Mouse (Mus musculus): ENCODE measurements around the gene Prr19. TPM values are rescaled to one million over a fixed set of nuclear protein-coding genes. Genes with fewer than 3 reads are reported as not detected.
A peak's percentile ranks its signal among the peaks of the same experiment; 100 is the strongest.
"Not testable (repeated sequence)": the region's sequence is repeated elsewhere in the genome, so short reads cannot be mapped to it uniquely, and the experiment has no call there.

Prr19 gene
- polyA plus RNA-seq (2014; fragmentation: Nextera tagmentation; extraction: Ambion mirVana): 0.67 and 0.69 TPM in 2 replicates

DNA sequence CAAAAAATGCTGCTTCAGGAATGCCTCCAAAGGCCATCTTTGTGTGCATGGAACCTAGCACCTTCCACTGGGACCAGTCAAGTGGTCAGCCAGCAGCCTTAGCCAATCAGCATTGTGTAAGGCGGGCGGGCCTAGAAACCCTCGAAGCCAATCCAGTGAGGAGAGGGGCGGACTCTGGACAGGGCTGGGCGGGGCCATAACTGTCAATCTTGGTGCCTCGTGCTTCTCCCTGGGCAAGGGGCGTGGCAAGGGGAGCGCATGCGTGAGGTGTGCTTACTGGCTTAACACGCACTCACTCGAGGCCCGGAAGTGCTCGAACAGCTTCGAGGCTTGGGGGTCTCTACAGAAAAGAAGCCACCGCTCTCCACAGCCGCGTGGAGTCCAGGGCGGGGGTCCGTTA, at the start of gene Prr19:
Prr19 (plus strand) TSS at position 349 of the 400 bp plus-strand sequence.
- no peaks in the 10 kb centered on the region for H3K9me3 ChIP-seq (ENCODE audit: control insufficient read depth, low read length)
- 62% methylated on average over 19 of the region's 19 CpGs for WGBS
- H3K4me3 ChIP-seq (ENCODE audit: low read length): no peak within 1 kb of the TSS
- ATAC-seq (ENCODE audit: low FRiP score, low TSS enrichment): no peak; the same call in 1 of the 2 replicates
- no peak within 1 kb of the TSS for H3K9ac ChIP-seq (ENCODE audit: low read depth, low read length)
- H3K27me3 ChIP-seq (ENCODE audit: control insufficient read depth, insufficient read depth, low read length): no peaks in the 10 kb centered on the region
- H3K4me1 ChIP-seq (ENCODE audit: control insufficient read depth, insufficient read depth, low read length): peaks cover 14% of the 10 kb centered on the region
- no peak within 1 kb of the TSS for H3K4me2 ChIP-seq (replicated peaks; ENCODE audit: low read depth, low read length)
- no peak within 1 kb of the TSS for H3K27ac ChIP-seq (ENCODE audit: low read depth, low read length)
- H3K36me3 ChIP-seq (ENCODE audit: control insufficient read depth, insufficient read depth, low read length): peaks cover under 1% of the 10 kb centered on the region; the same call in 1 of the 2 replicates

DNA sequence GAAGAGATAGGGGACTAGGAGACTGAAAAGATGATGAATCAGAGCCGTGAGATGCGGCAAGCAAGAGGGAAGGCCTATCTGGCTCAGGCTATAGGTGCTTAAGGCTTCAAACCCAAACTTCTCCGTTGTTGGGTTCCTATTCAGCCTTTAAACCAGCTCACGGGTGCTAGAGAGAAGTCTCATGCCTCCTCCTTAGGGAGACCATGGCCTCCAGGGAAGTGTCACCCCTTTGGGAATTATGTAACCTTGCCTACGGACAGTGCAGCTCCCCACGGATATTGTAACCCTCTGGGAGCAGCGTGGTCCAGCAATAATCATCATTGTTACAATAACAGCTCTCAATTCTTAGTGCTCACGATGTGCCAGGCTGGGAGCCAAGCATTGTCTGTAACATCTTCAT, 49.4 kb upstream of the Prr19 start:
- H3K27ac ChIP-seq (ENCODE audit: low read depth, low read length): peak overlapping the region; percentile 99
- no peaks in the 10 kb centered on the region for H3K9me3 ChIP-seq (ENCODE audit: control insufficient read depth, low read length)
- peak overlapping the region; percentile 90 for H3K9ac ChIP-seq (ENCODE audit: low read depth, low read length)
- ATAC-seq (ENCODE audit: low FRiP score, low TSS enrichment): no peak
- peak overlapping the region; percentile 73 for H3K4me3 ChIP-seq (ENCODE audit: low read length)
- no peaks in the 10 kb centered on the region; the same call in 1 of the 2 replicates for H3K36me3 ChIP-seq (ENCODE audit: control insufficient read depth, insufficient read depth, low read length)
- no peaks in the 10 kb centered on the region for H3K27me3 ChIP-seq (ENCODE audit: control insufficient read depth, insufficient read depth, low read length)
- H3K4me2 ChIP-seq (replicated peaks; ENCODE audit: low read depth, low read length): peak overlapping the region; percentile 94
- WGBS: 17% methylated on average over 8 of the region's 8 CpGs
- peaks cover 26% of the 10 kb centered on the region for H3K4me1 ChIP-seq (ENCODE audit: control insufficient read depth, insufficient read depth, low read length)

DNA sequence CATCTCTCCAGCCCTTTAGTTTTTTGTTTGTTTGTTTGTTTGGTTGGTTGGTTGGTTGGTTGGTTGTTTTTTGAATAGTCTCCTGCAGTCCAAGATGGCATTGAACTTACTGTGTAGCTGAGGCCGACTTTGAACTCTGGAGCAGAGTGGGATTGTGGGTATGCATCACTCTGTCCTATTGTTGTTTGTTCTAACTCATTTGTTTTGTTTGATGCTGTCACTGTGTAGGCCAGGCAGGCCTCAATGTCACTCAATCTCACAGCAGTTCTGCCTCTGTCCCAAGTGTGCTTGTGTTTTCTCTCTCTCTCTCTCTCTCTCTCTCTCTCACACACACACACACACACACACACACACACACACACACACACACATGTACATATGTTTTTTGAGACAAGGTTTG, 39.3 kb upstream of the Prr19 start:
- H3K27ac ChIP-seq (ENCODE audit: low read depth, low read length): no peak overlapping the region
- H3K4me3 ChIP-seq (ENCODE audit: low read length): no peak overlapping the region
- no peaks in the 10 kb centered on the region for H3K36me3 ChIP-seq (ENCODE audit: control insufficient read depth, insufficient read depth, low read length)
- H3K27me3 ChIP-seq (ENCODE audit: control insufficient read depth, insufficient read depth, low read length): no peaks in the 10 kb centered on the region
- H3K4me1 ChIP-seq (ENCODE audit: control insufficient read depth, insufficient read depth, low read length): 0 out of 2 replicates have a peak, but pooled peaks cover 3% of the 10 kb centered on the region
- H3K9ac ChIP-seq (ENCODE audit: low read depth, low read length): no peak overlapping the region
- ATAC-seq (ENCODE audit: low FRiP score, low TSS enrichment): no peak
- 76% methylated on average over 1 of the region's 1 CpGs for WGBS
- no peaks in the 10 kb centered on the region for H3K9me3 ChIP-seq (ENCODE audit: control insufficient read depth, low read length)
- no peak overlapping the region for H3K4me2 ChIP-seq (replicated peaks; ENCODE audit: low read depth, low read length)

DNA sequence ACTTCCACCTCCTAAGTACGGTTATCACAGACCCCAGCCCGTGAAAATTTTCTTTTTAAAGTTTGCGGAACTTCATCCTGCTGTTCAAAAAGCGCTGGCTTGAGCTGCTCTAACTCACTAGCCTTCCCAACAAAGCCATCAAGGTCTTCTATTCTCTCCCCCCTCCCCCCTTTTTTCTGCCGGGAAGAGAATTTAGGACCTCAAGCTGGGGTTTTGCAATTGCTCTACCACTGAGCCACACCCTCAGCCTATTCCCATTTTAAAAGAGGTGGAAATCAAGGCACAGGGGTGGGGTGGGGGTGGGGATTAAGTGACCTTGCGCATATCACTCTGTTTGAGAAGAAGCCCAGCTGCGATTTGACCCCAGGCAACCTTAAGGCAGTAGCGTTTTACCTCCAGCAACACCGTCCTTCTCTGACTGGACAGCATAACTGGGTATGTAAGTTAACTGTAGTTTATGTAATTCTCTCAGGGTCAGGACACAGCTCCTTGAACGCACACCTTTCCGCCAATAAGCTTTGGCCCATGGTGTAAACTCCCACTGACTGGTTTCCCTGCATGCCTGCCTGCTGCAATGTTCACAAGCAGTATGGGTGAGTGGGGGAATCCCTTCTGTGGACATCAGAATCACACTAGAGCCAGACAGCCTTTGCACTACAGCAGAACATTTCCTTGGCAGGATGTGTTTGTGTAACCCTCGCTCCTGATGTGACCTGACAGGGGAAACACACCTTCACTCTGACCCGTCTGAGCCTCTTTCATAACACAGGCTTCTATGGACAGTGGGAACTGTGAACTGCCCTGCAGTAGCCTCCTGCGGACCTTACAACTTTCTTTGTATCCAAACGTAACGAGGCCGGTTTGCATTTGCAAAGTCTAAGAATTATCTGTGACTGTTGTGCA, 37.0 kb upstream of the Prr19 start:
- no peak overlapping the region for H3K4me2 ChIP-seq (replicated peaks; ENCODE audit: low read depth, low read length)
- no peaks in the 10 kb centered on the region for H3K9me3 ChIP-seq (ENCODE audit: control insufficient read depth, low read length)
- no peak overlapping the region for H3K4me3 ChIP-seq (ENCODE audit: low read length)
- 30% methylated on average over 17 of the region's 17 CpGs for WGBS
- no peaks in the 10 kb centered on the region for H3K27me3 ChIP-seq (ENCODE audit: control insufficient read depth, insufficient read depth, low read length)
- no peak for ATAC-seq (ENCODE audit: low FRiP score, low TSS enrichment)
- no peaks in the 10 kb centered on the region for H3K36me3 ChIP-seq (ENCODE audit: control insufficient read depth, insufficient read depth, low read length)
- H3K27ac ChIP-seq (ENCODE audit: low read depth, low read length): no peak overlapping the region
- peaks cover 9% of the 10 kb centered on the region; the same call in 1 of the 2 replicates for H3K4me1 ChIP-seq (ENCODE audit: control insufficient read depth, insufficient read depth, low read length)
- no peak overlapping the region for H3K9ac ChIP-seq (ENCODE audit: low read depth, low read length)

DNA sequence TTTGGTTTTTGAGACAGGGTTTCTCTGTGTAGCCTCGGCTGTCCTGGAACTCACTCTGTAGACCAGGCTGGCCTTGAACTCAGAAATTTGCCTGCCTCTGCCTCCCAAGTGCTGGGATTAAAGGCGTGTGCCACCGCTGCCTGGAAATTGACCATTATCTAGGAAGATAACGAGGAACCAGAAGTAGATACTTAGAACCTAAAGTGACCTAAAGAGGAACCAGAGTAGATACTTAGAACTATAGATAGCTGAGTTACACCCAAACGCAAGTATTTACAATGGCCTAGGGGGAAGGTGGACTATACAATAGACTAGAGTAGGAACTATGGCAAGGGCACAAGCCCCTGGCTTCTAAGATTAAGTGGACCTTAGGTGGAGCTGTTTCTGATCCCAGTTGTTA, 35.5 kb upstream of the Prr19 start:
- not testable (repeated sequence) for H3K4me2 ChIP-seq (replicated peaks; ENCODE audit: low read depth, low read length); H3K27me3 ChIP-seq (ENCODE audit: control insufficient read depth, insufficient read depth, low read length); ATAC-seq (ENCODE audit: low FRiP score, low TSS enrichment); H3K4me3 ChIP-seq (ENCODE audit: low read length); H3K9me3 ChIP-seq (ENCODE audit: control insufficient read depth, low read length); H3K36me3 ChIP-seq (ENCODE audit: control insufficient read depth, insufficient read depth, low read length); H3K9ac ChIP-seq (ENCODE audit: low read depth, low read length); H3K27ac ChIP-seq (ENCODE audit: low read depth, low read length)
- peaks cover 24% of the 10 kb centered on the region for H3K4me1 ChIP-seq (ENCODE audit: control insufficient read depth, insufficient read depth, low read length)
- 91% methylated on average over 5 of the region's 5 CpGs for WGBS

DNA sequence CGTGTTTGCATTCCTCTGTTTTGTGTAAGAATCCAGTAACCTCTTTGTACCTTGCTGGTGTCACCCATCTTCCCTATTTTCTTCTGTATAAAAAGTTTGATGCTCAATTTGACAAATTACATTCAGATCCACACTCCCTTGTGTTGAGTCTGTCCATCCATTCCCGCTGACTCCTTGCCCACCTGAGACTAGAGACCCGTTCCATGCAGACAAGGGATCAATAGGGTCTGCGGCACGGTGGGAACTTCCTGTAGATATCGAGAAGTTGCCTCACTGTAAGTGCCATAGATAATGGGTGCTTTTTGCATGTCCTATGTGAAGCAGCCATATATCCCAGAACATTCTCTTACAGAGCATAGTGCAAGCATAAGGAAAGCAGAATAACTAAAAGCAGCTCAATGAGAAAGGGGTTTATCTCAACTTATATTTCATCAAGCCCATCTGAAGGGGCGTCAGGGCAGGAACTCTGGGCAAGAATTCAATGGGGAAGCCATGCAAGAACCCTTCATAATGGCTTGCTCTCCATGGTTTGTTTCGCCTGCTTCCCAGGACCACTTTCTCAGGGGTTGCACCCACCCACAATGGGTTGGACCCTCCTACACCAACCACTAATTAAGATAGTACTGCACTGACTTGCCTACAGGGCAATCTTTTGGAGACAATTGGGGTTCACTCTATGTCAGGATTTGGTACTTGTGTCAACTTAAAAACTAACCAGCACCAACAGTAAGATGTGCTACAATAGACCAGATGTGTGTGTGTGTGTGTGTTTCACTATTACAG, 34.8 kb upstream of the Prr19 start:
- H3K4me2 ChIP-seq (replicated peaks; ENCODE audit: low read depth, low read length): peak overlapping the region; percentile 43
- H3K9me3 ChIP-seq (ENCODE audit: control insufficient read depth, low read length): no peaks in the 10 kb centered on the region
- no peak overlapping the region for H3K27ac ChIP-seq (ENCODE audit: low read depth, low read length)
- H3K9ac ChIP-seq (ENCODE audit: low read depth, low read length): peak overlapping the region; percentile 61; the same call in 1 of the 2 replicates
- H3K27me3 ChIP-seq (ENCODE audit: control insufficient read depth, insufficient read depth, low read length): no peaks in the 10 kb centered on the region
- ATAC-seq (ENCODE audit: low FRiP score, low TSS enrichment): no peak
- peak overlapping the region; percentile 82; the same call in 1 of the 2 replicates for H3K4me3 ChIP-seq (ENCODE audit: low read length)
- 90% methylated on average over 8 of the region's 8 CpGs for WGBS
- H3K4me1 ChIP-seq (ENCODE audit: control insufficient read depth, insufficient read depth, low read length): peaks cover 25% of the 10 kb centered on the region
- H3K36me3 ChIP-seq (ENCODE audit: control insufficient read depth, insufficient read depth, low read length): peaks cover 6% of the 10 kb centered on the region

DNA sequence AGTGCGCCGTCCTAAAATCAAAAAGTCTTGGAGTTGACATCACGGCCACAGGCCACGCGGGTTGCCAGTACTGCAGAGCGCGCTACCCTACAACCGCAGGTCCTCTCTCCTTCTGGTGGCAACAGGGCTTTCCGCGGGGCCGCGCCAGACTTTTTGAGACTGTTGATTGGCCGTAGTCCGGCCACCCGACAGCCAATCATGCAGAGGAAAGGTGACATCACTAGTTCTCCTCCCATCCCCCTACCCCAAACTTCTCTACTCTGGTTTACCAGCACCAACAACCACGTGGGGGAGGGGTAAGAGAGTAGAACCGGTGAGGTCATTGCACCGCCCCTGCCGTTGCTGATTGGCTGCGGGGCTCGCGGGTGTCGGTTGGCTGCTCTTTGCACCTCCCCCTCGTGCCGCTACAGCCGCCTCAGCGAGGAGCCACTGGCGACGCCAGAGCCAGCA, 33.9 kb upstream of the Prr19 start, which contains the start of gene Cic:
Cic (plus strand) TSS at position 404 of the 450 bp plus-strand sequence.
- Histone ChIP-seq H3K9me3 (ENCODE audit: control insufficient read depth, low read length) (no peaks in the 10 kb centered on the region), H3K36me3 (ENCODE audit: control insufficient read depth, insufficient read depth, low read length) (peaks cover 15% of the 10 kb centered on the region), H3K27ac (ENCODE audit: low read depth, low read length) (peak within 1 kb of the TSS; percentile 84; the same call in 1 of the 2 replicates), H3K27me3 (ENCODE audit: control insufficient read depth, insufficient read depth, low read length) (no peaks in the 10 kb centered on the region), H3K4me3 (ENCODE audit: low read length) (peak within 1 kb of the TSS; percentile 82), H3K4me1 (ENCODE audit: control insufficient read depth, insufficient read depth, low read length) (peaks cover 25% of the 10 kb centered on the region), H3K9ac (ENCODE audit: low read depth, low read length) (peak within 1 kb of the TSS; percentile 80), H3K4me2 (replicated peaks; ENCODE audit: low read depth, low read length) (peak within 1 kb of the TSS; percentile 77)
- peak; percentile 85 for ATAC-seq (ENCODE audit: low FRiP score, low TSS enrichment)
- WGBS: under 1% methylated on average over 29 of the region's 29 CpGs

DNA sequence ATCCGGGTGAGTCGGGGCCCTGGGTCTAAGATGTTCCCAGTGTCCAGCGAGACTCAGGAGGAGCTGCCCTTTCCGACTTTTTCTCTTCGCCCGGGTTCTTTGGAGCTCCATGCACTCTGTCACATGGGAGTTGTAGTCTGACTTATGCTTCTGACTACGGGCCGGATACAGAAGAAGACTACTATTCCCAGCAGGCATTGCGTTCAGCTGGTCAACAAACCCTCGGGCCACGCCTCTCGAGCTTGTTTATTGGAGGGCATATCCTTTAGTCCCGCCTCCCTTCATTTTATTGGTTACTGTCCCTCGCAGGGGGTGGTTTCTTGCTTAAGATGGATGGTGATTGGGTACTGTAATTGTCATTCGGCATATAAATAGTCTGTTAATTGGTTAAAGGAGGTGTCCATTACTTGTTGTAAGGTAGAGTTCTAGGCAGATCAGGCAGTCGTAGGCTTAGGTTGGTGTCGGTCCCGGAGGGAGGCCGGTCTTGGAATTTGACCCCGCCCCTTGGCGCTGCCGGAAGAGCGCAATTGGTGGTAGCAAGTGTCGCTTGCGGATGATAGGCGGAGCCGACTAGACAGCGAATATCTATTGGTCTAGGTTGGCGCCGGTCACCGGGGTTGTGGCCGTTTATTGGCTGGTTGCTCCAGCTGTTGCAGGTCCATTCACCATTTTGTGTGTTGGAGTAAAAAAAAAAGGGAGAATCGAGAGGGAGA, 33.3 kb upstream of the Prr19 start:
- Histone ChIP-seq H3K36me3 (ENCODE audit: control insufficient read depth, insufficient read depth, low read length) (peaks cover 21% of the 10 kb centered on the region), H3K27ac (ENCODE audit: low read depth, low read length) (peak overlapping the region; percentile 84; the same call in 1 of the 2 replicates), H3K9ac (ENCODE audit: low read depth, low read length) (peak overlapping the region; percentile 80), H3K4me3 (ENCODE audit: low read length) (peak overlapping the region; percentile 82), H3K4me2 (replicated peaks; ENCODE audit: low read depth, low read length) (peak overlapping the region; percentile 77), H3K9me3 (ENCODE audit: control insufficient read depth, low read length) (no peaks in the 10 kb centered on the region), H3K27me3 (ENCODE audit: control insufficient read depth, insufficient read depth, low read length) (no peaks in the 10 kb centered on the region), H3K4me1 (ENCODE audit: control insufficient read depth, insufficient read depth, low read length) (peaks cover 25% of the 10 kb centered on the region)
- peak; percentile 95 for ATAC-seq (ENCODE audit: low FRiP score, low TSS enrichment)
- WGBS: under 1% methylated on average over 33 of the region's 33 CpGs
